Mouse (Mus musculus) CH12F3 (cell line): ENCODE results near the gene Gls.

Experiments
- in situ Hi-C: fragments of 300-500 bp; cut with MboI; formaldehyde crosslinking; loops from 2 replicates; pipeline ENCODE4 v1.14.3; 2020; ENCODE audit warnings: low sequenced_read_pairs

The Gls gene

DNA sequence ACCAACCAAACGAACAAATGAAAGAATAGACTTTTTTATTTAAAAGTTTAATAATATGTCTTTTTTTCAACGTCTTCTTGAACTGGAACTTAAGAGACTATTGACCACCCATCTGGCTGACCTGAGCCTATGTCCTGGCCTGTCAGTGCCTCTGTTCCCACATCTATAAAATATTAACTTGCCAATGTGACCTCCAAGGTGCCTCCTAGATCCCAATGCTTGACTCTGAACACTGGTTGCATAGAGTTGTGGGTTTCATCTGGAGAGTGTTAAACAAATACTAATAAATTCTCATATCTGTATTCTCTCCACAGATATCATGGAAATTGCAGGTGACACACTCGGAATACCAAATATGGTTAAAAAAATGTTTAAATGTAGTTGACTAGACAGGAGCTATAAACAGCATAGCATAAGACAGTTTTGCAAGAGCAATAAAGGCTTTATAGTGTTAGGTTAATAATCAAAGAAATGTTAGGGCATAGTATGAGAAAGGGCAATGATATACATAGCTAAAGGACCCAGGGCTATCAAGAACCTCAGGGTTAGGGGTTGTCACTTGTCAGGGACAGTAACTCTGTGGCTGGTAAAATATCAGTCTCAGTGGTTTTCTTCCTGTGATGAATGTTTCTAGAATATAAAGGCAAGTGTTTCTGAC is 16.0 kb upstream of the Gls start:
- in situ Hi-C loops = no loop called here

DNA sequence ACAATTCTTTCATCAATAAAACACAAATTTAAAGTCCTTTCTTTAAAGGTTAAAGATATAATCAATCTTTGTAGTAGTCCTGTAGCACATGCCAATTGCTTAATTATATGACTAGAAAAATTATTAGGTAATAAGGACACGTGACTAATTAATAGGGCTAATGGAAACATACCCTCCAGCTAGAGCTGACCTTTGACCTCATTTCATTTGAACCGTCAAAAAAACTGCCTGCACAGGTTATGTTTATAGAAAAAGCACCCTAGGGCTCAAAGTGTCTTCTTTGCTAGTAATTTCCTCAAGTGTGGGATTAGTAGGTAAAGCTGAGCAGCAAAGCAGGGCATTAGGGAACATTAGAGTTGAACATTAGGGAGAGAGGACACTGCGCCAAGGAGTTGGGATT is 9.2 kb upstream of the Gls start:
- in situ Hi-C loops = no loop called here

DNA sequence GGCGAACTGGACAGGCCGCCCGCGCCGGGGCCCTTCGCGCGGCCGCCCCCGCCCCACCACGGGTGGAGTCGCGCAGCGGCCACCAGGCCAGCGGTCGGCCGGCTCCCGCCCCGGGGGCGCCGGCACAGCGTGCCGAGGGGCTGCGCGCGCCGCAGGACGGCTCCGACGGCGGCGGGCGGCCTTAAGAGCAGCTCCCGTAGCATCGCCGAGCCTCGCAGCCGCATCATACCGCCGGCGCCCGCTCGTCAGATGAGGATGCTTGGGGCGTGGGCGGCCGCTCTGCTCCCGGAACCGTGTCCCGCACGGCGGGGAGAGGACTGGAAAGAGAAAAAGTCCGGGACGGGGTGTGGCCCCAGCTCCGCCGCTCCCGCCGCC is 279 bp downstream of the Gls start:
- in situ Hi-C loops = no loop called here

DNA sequence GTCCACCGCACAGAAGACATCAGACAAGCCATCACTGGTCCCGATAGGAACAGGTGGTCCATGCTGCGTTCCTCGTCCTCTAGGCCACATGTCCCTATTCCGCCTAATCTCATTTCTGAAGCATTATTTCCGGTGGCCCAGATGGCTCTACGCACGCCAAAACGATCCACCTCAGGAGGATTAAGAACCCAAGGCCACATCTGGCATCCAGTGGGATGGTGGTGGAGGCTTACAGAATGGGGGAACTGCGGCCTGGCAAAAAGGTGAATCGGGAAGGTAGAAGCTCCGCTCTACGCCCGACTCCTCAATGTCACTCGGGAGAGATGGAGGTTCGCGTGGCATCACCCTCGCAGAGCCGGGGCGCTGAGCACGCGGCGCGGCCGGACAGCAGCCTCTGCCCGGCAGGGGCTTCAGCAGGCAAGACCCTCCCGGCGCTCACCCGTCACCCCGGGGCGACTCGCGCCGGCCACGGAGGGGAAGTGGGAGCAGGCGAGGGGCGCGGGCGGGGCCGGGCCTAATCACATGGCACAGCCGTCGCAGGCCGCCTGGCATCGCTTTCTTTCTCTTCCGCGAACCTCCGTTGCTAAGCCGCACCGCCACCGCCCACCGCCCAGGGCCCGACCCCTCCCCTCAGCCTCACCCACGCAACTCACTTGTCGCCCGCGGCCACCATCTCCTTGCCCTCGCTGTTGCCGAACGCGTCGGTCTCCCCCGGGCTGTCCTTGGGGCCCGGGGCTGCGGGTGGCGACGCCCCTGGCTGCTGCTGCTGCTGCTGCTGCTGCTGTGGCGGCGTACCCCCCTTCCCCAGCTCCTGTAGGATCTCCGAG is 880 bp downstream of the Gls start:
- in situ Hi-C loops = no loop called here

DNA sequence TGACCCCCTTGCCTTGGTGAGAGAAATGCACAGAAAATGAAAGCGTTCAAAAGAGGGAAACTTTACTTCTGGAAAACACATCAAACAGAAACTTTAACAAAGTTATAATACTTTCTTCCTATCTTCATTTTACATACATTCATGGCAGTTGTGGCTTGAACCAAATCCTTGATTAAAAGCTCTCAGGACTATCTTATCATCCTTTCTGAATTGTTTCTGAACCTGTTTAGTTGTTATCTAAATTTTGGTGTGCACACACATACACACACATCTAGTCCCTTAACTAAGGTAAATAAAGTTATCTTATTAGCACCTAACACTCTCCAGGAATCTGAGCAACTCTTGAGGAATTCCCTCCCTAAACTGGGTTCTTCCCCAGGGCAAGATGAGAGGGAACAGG is 2.6 kb downstream of the Gls start:
- in situ Hi-C loops = no loop called here

DNA sequence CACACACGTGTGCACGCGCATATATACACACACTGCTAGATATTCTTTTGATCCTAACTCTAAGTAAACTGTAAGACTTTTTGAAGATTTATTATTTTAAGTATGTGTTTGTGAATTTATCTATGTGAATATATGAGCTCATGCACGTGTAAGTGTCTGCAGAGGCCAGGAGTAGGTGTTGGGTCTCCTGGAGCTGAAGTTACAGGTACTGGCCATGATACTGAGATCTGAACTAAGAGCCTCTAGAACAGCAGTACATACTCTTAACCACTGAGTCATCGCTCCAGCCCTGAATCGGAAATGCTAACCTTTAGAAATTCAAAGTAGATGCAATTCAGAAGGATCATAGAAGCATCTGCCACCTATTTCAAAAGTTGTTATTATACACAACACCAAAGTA is 4.9 kb downstream of the Gls start:
- in situ Hi-C loops = no loop called here

DNA sequence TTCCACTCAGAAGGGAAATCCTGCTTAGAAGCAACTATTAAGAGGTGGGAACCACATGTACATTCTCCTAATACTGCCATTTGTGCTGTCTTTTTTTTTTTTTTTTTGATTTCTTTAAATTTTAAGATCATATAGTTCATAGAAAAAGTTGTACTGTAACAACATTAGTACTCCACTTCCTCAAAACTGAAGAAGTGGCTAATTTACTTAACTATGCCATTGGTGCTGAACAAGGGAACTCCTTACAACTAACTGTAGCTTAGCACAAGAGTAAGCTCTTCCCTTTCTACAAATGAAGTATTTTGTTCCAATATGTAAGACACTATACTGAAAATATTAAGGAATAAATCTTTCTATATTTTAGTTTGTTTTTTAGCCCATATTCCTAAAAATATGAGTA is 6.6 kb downstream of the Gls start:
- in situ Hi-C loops = no loop called here

DNA sequence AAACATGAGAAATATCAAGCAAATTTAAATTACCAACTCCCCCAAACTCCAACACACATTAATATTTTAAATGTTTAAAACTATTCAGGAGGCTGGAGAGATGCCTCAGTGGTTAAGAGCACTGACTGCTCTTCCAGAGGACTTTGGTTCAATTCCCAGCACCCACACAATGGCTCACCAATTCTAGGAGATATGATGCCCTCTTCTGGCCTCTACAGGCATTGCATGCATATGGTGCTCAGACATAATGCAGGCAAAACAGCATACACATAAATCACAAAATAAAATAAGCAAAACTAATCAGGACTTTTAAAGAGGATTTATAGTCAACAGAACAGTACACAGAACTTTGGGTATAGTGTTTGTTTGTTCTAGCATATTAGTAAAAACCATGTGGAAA is 16.3 kb downstream of the Gls start:
- in situ Hi-C loops = no loop called here

DNA sequence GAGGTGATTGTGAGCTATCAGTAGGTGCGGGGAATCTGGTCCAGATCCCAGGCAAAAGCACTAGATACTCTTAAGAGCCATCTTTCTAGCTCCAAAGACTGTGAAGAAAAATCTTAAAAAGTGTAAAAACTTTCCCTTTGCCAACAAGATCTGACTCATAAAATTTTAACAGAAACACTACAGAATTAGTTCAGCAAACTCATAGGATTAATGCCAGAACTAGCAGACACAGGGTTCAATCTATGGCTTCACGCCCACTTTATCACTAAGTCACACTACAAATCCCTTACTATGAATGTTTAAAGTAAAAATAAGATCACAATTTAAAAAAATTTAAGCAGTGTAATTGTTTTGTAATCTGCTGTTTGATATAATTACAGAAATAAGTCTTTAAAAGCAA is 50.0 kb downstream of the Gls start:
- in situ Hi-C loops = no loop called here

DNA sequence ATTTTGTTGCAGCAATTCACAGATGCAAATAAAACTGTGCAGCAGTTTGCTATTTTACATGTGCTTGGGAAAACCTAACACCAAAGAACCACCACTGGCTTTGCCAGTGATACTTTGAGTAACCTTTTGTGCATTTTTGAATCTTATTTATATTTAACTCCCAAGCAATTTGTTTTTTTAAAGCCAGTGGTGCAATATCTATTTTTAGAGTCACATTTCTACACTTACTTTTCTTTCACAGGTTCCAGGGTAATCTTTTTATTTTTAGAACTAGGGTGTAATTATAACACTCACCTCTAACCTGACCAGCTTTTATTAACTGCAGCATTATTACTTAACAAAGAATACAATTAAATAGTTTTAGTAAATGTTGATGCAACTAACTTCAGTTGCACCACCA is 51.0 kb downstream of the Gls start:
- in situ Hi-C loops = no loop called here

DNA sequence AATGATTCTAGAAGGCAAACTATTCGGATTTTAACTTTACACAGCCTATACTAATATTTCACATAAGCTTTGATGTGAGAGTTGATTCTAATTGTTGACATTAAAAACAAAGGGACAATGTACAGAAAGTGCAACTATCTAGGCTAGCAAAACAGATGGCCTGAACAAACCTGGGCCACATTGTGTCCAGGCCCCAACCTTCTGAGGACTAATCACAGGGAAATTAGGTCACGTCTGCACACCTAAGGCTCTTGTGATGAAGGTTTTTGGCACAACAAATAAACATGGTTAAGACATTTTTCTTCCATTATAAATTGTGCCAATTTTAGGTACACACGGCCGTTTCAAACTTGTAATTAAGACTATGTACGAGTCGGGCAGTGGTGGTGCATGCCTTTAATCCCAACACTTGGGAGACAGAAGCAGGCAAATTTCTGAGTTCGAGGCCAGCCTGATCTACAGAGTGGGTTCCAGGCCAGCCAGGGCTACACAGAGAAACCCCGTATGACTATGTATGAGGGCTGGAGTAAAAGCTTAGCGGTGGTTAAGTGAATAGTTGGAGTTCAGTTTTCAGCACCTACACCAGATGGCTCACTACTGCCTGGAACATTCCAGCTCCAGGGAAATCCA is 53.0 kb downstream of the Gls start:
- in situ Hi-C loops = no loop called here

DNA sequence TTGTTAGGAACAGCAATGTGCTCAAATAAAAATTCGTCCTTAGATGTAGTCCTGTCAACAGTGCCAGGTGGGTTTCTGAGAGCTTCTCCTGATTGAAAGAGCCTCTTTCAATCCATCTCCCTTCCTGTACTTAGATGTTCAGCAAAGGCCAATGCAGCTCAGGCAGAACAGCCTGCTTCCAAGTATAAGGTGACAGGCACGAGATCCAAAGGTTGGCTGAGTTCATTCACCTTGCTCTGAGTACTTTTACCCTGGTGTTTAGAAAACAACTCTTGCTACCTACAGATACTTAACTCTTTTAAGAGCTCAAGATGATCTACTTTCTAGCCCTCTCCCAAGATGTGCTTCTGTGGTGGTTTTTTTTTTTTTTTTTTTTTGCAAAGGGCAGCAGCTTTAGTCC is 56.0 kb downstream of the Gls start:
- in situ Hi-C loops = no loop called here

DNA sequence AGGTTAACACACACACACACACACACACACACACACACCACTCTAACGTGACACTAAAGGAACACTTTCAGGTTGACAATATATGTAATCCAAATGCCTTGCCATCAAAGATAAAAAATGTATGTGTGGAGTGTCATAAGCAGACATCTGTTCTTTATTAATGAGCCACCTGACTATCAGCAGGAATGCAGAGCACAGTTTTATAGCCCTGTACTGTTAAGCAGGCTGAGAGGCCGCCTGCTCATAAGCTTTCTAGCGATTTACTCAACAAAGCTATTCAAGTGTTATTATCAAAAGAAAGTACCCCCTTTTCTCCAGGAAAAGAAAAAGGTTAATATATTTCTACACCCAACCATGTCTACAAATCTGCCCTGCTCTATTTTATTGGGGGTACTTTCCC is 57.0 kb downstream of the Gls start:
- in situ Hi-C loops = no loop called here

DNA sequence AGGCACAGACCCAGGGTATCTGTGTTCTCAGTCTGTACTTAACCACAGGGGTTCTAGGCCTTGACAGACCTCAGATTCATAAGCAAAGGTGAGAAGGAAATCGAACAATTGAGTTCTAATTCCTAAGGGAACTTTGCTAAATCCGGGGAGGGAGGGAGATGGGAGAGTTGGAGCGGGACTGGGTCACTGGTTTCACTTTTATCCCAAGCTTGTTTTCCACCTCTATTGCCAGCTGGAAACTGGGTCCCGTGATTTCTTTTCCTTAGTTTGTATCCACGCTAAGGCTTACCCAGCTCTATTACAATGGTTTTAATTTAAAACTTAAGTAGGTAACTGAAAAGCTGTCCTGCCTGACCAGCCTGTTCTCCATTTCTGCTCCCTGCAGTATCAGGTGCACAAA is 57.7 kb downstream of the Gls start:
- in situ Hi-C loops = no loop called here

DNA sequence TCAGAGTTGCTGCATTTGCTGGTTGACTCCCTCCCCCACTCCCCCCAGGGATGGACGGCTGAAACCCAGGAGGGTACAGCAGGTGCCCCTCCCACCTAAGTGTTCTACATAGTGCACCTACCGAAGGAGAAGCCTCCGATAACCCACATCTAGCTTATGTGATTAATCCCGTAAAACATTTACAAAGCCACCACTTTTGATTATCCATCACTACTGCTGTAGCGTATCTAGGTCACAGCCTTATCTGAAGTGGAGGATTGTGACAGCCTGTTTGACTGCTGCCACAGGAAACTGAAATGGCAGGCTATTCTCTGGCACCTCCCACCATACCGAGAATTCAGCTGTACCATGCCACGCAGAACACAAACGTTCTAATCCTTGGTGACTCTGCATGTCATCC is 61.8 kb downstream of the Gls start:
- in situ Hi-C loops = no loop called here

DNA sequence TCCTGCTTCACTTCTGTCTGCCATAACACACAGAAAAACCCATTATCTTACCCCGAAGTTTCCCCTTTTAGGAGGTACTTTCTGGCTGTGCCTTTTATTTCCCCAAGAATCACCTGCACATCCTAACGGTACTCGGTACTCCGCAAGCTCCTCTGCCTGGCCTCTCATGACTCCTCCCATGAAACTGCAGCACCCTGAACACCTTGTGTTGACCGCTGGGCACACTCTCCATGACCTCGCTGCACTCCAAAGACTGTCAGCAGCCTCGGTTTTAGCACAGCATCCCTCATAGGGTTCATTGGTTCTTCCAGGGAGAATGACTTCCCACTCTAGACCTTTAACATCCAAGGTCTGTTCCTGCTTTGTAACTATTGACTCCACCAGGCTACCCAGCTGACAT is 62.3 kb downstream of the Gls start:
- in situ Hi-C loops = no loop called here

DNA sequence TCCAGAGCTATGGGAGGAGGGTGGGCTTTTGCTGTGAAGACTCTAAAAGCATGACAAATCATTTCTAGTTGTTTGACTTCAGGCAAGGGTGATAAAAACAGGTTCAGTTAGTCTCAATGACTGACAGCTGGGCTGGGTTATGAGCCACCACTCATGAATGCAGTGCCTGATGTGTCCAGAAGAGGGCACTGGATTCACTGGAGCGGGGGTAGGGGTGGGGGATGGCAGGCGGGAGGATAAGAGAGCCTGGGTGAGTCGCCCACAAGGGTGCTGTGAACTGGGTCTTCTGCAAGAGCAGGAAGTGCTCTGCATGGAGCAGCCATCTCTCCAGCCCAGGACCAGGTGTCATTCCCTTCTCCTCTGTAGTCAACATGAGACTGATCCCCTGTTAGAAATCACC is 63.0 kb downstream of the Gls start:
- in situ Hi-C loops = no loop called here

DNA sequence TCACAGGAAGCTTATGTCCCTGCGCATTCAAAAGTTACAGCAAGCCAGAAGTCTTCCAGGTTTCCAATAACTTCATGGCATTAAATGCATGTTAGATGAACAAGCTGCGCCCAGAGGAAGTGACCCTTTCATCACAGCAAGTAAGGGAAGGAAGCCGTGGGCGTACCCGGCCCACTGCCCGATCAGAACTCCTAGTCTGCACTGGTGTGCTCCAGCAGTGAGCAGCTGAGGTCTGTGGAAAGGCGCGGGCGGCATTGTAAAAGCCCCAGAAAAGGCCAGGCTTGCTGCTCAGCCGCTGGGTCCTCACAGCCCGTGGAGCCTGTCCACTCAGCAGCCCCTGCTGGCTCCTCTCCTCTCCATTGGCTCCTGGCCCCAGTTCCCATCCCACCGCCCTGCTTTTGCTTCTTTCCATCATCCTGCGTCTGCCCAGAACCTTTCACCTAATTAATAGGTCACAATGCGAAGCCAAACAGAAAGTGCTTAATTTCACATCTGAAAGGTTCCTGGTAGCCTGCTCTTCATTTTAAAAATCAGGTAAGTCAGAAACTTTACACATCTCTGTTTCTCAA is 66.3 kb downstream of the Gls start:
- in situ Hi-C loops = no loop called here

DNA sequence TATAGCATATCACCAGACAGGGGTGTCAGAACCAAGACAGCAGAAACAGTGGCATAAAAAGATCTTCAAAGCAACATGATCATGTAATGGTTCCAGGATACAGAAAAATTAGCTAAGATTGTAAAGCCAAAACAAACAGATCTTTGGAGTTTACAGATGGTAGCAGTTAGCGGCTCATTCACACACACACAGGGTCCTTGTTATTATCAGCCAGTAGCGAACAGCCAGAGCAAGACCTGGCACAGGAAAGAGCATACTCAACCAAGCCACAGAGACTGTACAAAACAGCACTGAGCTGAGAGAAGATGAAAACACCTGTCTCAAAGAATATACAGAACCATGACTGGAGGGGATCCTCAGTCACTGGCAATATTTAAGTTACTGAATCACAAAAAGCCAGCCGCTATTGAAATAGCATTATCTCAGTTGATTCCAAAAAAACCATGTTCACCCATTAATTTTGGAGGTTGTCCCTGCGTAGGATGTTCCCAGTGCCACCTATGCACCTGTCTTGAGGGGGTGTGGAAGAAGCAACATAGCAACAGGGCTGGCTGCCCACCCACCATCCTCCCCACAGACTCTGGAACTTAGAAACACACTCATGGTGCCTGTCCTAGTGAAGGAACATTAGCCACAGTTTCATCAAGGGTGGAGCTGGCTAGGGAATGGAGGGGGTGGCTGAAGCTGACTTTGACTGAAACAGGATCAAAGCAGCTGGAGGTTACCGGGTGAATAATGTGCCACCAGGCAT is 69.2 kb downstream of the Gls start:
- in situ Hi-C loops = no loop called here

DNA sequence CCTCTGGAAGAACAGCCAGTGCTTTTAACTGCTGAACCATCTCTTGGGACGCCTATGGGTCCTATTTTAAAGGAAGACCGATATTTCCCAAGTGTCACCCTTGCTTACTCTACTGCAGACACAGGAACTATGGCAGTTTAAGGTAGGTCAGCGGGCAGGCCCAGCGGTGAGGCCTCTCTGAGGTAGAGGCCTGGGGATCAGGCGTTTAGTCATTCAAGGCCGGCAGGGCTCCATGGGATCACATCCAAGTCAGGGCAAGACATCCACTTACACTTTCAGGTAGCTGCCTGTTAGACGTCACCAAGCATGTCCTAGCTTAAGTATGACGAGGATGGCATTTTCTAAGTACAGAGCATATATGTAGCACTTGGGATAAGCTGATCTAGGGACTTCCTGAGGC is 71.9 kb downstream of the Gls start:
- in situ Hi-C loops = no loop called here
